Mouse (Mus musculus) heart, adult 2 months (tissue): ENCODE data around the gene Col7a1.

Source experiments
- CTCF ChIP-seq: fragments of 200-600 bp; IDR thresholded peaks from 2 replicates; pipeline ENCODE4 v1.8.1; 2022; ENCODE audit warnings: antibody characterized with exemption, mild to moderate bottlenecking, moderate library complexity
- POLR2A ChIP-seq: fragments of 200-500 bp; IDR thresholded peaks from 2 replicates; pipeline ENCODE4 v1.6.1; 2011; ENCODE audit warnings: mild to moderate bottlenecking, low read depth, low read length, control low read depth; ENCODE audit not compliant: insufficient read depth

GRCm38 (mm10) chr9:108985710-108986109 is 32.3 kb downstream of the Col7a1 start, which contains the start of gene Ucn2:
- TF ChIP-seq CTCF (no peak), POLR2A (no peak)
